Mouse (Mus musculus) hindbrain, embryonic 16.5 days (tissue): Measurements from ENCODE around the gene Tfap2d. TPM values are rescaled to one million over a fixed set of nuclear protein-coding genes. Genes with fewer than 3 reads are reported as not detected.
A peak's percentile ranks its signal among the peaks of the same experiment; 100 is the strongest.

ENCODE experiments used
- ATAC-seq: fragments of 200-750 bp; cut with Nextera tagmentation; 2 replicates; pipeline ENCODE4 v1.8.0; 2017; ENCODE audit warnings: moderate TSS enrichment, moderate library complexity
- H3K27ac ChIP-seq: fragments of 300-500 bp; sonication (generic); 2 replicates; pipeline ENCODE4 v1.5.1; 2014; ENCODE audit warnings: low read depth, mild to moderate bottlenecking, control low read depth, low read length, moderate library complexity
- H3K27me3 ChIP-seq: fragments of 300-500 bp; sonication (generic); replicated peaks from 2 replicates; pipeline ENCODE4 v1.6.1; 2014; ENCODE audit warnings: low read length; ENCODE audit not compliant: control insufficient read depth, insufficient read depth
- H3K36me3 ChIP-seq: fragments of 300-500 bp; sonication (generic); 2 replicates; pipeline ENCODE4 v1.6.1; 2014; ENCODE audit warnings: mild to moderate bottlenecking, low read length, moderate library complexity, mixed read lengths; ENCODE audit not compliant: control insufficient read depth, insufficient read depth
- H3K4me1 ChIP-seq: fragments of 300-500 bp; sonication (generic); 2 replicates; pipeline ENCODE4 v1.6.1; 2014; ENCODE audit warnings: low read depth, low read length; ENCODE audit not compliant: control insufficient read depth, insufficient read depth
- H3K4me2 ChIP-seq: fragments of 300-500 bp; sonication (generic); 2 replicates; pipeline ENCODE4 v1.6.1; 2014; ENCODE audit warnings: mild to moderate bottlenecking, low read length, control low read depth, moderate library complexity
- H3K4me3 ChIP-seq: fragments of 300-500 bp; sonication (generic); 2 replicates; pipeline ENCODE4 v1.5.1; 2014; ENCODE audit warnings: mild to moderate bottlenecking, low read length, control low read depth, moderate library complexity
- H3K9ac ChIP-seq: fragments of 300-500 bp; sonication (generic); 2 replicates; pipeline ENCODE4 v1.6.1; 2014; ENCODE audit warnings: low read depth, mild to moderate bottlenecking, control low read depth, low read length, moderate library complexity
- H3K9me3 ChIP-seq: fragments of 300-500 bp; sonication (generic); 2 replicates; pipeline ENCODE4 v1.6.1; 2014; ENCODE audit warnings: mild to moderate bottlenecking, low read length, moderate library complexity; ENCODE audit not compliant: control insufficient read depth
- WGBS: fragments of 180-500 bp; shearing (Covaris S2); extraction: QIAGEN DNeasy Blood & Tissue Kit; methylation state at CpG from one replicate; pipeline ENCODE4 v1.1.7; 2014; 5-methylcytosine and 5-hydroxymethylcytosine counted together
- polyA plus RNA-seq: library from polyadenylated mRNA; unstranded; fragments of >200 nt; fragmentation: Nextera tagmentation; extraction: Ambion mirVana; gene quantifications from 2 replicates; pipeline ENCODE4 v1.2.1, GENCODE M21; 2015

The Tfap2d gene
- polyA plus RNA-seq, 1 experiment from 2014 or later: 1.1 TPM

DNA sequence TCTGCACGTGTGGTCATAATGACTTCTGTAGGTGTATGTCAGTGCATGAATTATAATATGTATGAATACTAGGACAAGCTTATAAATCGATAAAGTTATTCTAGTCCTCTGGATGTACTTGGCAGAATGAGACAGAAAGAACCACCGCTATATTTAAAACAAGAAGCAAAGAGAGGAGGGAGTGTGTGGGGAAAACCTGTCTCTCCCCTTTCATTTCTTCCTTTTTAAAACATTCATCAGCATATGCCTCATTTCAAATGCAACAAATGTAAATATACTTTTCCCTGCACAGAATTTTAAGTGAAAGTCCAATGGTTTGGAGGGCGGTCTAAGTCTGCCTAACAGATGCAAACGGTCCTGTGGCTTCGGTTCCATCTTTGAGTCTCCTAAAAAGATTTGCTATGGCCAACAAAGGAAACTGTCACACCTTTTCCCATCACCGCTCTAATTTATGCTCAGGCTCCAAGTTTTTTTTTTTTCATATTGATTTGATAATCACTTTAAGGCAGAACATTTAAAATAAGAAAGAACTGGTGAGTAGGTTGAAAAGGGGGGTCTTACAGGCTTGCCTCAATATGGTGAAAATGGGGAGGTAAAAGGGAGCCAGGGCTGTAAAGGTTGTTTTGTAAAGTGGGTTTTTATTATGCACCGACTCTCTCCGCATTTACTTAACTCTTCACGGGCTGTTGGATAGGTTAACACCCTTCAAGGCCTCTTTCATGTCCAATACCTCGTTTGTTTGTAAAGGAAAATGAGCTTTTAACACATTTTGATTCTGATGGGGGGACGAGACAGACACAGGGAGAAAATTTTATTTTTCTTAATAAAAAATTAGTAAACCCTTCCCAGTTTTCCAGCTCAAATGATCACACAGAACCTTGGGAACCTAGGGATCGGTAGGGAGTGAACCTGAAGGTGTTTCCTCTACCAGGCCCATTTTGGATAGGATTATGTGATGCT lies 4.3 kb downstream of the Tfap2d start:
- no peak for ATAC-seq

GRCm38 (mm10) chr1:19107801-19108200 lies 5.0 kb downstream of the Tfap2d start:
- ATAC-seq: no peak
- Histone ChIP-seq H3K27me3 (peaks cover 66% of the 10 kb centered on the region), H3K4me1 (no peaks in the 10 kb centered on the region), H3K4me2 (no peak overlapping the region), H3K4me3 (no peak overlapping the region), H3K27ac (no peak overlapping the region), H3K9me3 (no peaks in the 10 kb centered on the region), H3K36me3 (no peaks in the 10 kb centered on the region), H3K9ac (no peak overlapping the region)
- 2% methylated on average over 3 of the region's 3 CpGs for WGBS

More for the DNA sequence above, 4.3 kb downstream of the Tfap2d start:
- Histone ChIP-seq H3K4me3 (no peak overlapping the region), H3K4me1 (no peaks in the 10 kb centered on the region), H3K27me3 (peaks cover 59% of the 10 kb centered on the region), H3K36me3 (no peaks in the 10 kb centered on the region), H3K27ac (no peak overlapping the region), H3K9me3 (no peaks in the 10 kb centered on the region), H3K9ac (no peak overlapping the region), H3K4me2 (no peak overlapping the region)
- 1% methylated on average over 13 of the region's 13 CpGs for WGBS

DNA sequence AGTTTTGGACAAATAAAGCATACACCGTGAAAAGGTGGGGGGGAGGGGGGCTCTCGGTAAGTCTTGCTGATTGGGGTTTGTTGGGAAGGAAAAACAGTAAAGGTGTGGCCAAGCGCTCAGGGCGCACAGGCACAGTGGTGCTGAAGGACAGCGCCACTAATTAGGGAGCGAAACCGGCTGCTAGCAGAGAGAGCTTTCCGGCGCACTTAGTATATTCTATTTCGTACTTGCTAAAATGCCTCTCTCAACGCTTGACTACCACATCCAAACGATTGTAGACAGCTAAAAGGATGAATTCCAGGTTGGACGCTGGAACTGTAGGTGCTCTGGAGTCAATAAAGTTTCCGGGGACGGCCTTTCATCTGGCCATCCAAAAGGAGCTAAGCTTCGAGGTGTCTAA lies 6.9 kb downstream of the Tfap2d start:
- Histone ChIP-seq H3K27me3 (peaks cover 62% of the 10 kb centered on the region), H3K36me3 (no peaks in the 10 kb centered on the region), H3K4me1 (no peaks in the 10 kb centered on the region), H3K27ac (no peak overlapping the region), H3K9me3 (no peaks in the 10 kb centered on the region), H3K4me3 (no peak overlapping the region), H3K4me2 (no peak overlapping the region), H3K9ac (no peak overlapping the region)
- ATAC-seq: no peak
- 0% methylated on average over 16 of the region's 16 CpGs for WGBS

GRCm38 (mm10) chr1:19110211-19110610 lies 7.4 kb downstream of the Tfap2d start:
- peaks cover 62% of the 10 kb centered on the region for H3K27me3 ChIP-seq
- WGBS: under 1% methylated on average over 5 of the region's 5 CpGs
- no peak for ATAC-seq
- no peak overlapping the region for H3K27ac ChIP-seq
- H3K36me3 ChIP-seq: no peaks in the 10 kb centered on the region
- H3K4me2 ChIP-seq: no peak overlapping the region
- H3K4me3 ChIP-seq: no peak overlapping the region
- no peaks in the 10 kb centered on the region for H3K4me1 ChIP-seq
- no peaks in the 10 kb centered on the region for H3K9me3 ChIP-seq
- no peak overlapping the region for H3K9ac ChIP-seq

DNA sequence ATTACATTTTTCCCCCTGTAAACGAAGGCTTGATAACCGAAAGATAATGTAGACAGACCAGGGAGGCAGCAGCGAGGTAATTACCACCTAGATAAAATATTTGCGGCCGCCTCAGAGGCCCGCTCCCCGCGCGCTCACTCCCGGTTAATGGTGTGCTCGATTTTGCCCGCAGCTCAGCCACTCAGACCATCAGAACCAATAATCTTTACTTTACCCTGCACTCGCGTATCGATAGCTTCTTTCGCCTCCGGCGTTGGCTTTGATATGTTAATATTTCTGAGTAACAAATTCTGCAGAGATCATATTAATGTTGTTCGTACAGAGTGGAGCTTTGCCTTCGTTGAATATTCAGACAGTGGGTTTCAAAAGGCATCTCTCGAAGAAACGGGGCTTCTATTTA lies 8.2 kb downstream of the Tfap2d start:
- no peak overlapping the region for H3K4me3 ChIP-seq
- no peaks in the 10 kb centered on the region for H3K36me3 ChIP-seq
- no peak overlapping the region for H3K4me2 ChIP-seq
- ATAC-seq: no peak
- H3K27me3 ChIP-seq: peaks cover 59% of the 10 kb centered on the region
- no peaks in the 10 kb centered on the region for H3K4me1 ChIP-seq
- WGBS: under 1% methylated on average over 22 of the region's 22 CpGs
- no peak overlapping the region for H3K27ac ChIP-seq
- H3K9me3 ChIP-seq: no peaks in the 10 kb centered on the region
- H3K9ac ChIP-seq: no peak overlapping the region

DNA sequence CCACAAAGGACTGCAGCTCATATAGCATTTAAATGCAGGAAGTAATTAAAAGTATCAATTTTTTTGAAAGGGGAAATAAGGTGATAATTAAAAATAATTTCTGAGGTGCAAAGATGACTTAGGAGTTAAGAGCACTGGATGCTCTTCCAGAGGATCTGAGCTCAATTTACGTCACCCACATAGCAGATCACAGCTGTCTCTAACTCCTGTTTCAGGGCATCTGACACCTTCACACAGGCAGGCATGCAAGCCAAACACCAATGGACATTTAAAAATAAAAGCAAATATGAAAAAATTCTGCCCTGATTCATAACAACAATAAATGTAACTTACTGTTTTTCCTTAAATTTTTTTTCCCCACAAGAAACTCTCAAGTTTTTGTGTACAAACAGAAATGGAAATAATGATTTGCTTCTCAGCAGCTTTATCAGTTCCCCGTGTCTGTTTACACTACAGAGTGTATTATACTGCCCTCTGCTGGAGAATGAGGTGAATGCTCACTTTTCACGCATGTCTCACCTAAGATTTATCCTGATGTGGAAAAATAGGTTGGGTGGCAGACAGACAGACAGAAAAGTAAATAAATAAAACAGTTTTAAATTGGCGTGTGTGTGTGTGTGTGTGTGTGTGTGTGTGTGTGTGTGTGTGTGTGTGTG lies 76.0 kb downstream of the Tfap2d start:
- Histone ChIP-seq H3K27me3 (no peaks in the 10 kb centered on the region), H3K27ac (no peak overlapping the region), H3K4me3 (no peak overlapping the region), H3K36me3 (no peaks in the 10 kb centered on the region), H3K4me2 (no peak overlapping the region), H3K9me3 (no peaks in the 10 kb centered on the region), H3K4me1 (no peaks in the 10 kb centered on the region), H3K9ac (no peak overlapping the region)
- 8% methylated on average over 4 of the region's 4 CpGs for WGBS
- ATAC-seq: no peak

- peaks cover 4% of the 10 kb centered on the region; the same call in 1 of the 2 replicates for H3K4me1 ChIP-seq
- H3K4me2 ChIP-seq: peak overlapping the region; percentile 70
- no peak overlapping the region for H3K27ac ChIP-seq
- H3K9ac ChIP-seq: no peak overlapping the region
- H3K27me3 ChIP-seq: peaks cover 11% of the 10 kb centered on the region
- no peaks in the 10 kb centered on the region for H3K9me3 ChIP-seq
- H3K4me3 ChIP-seq: peak overlapping the region; percentile 37
- H3K36me3 ChIP-seq: no peaks in the 10 kb centered on the region
- peak; percentile 76 for ATAC-seq
- WGBS: 3% methylated on average over 12 of the region's 12 CpGs
Measured at GRCm38 (mm10) chr1:19205649-19206048, 102.8 kb downstream of the Tfap2d start.

- Histone ChIP-seq H3K4me3 (no peak overlapping the region), H3K27ac (no peak overlapping the region), H3K4me1 (peaks cover 4% of the 10 kb centered on the region; the same call in 1 of the 2 replicates), H3K9ac (no peak overlapping the region), H3K9me3 (no peaks in the 10 kb centered on the region), H3K27me3 (peaks cover 15% of the 10 kb centered on the region), H3K4me2 (peak overlapping the region; percentile 70; the same call in 1 of the 2 replicates), H3K36me3 (no peaks in the 10 kb centered on the region)
- under 1% methylated on average over 7 of the region's 7 CpGs for WGBS
- peak; percentile 35; the same call in 1 of the 2 replicates for ATAC-seq
Measured at GRCm38 (mm10) chr1:19206194-19206593, 103.4 kb downstream of the Tfap2d start.

DNA sequence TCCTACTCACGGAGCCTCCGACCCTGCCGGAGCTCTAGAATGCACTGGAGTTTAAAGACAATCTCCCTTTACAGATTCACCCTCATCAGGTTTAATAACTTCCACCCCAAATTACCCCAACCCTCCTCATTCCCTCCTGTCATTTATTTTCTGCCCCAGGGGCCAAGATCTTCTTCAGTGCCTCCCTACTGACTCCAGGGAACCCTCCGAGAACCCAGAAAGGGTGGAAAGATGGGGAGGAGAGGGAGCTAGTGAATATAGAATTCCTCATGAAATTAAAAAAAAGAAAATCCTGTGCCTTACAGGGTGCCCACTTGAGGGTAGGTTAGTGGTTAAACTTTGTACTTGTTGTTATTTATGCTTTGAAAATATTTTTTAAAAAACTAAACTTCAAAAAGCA lies 104.8 kb downstream of the Tfap2d start:
- H3K27ac ChIP-seq: no peak overlapping the region

More for the DNA sequence above, 104.8 kb downstream of the Tfap2d start:
- 8% methylated on average over 4 of the region's 4 CpGs for WGBS
- H3K27me3 ChIP-seq: peaks cover 24% of the 10 kb centered on the region
- peaks cover 4% of the 10 kb centered on the region; the same call in 1 of the 2 replicates for H3K4me1 ChIP-seq
- H3K9ac ChIP-seq: no peak overlapping the region
- no peak overlapping the region for H3K4me2 ChIP-seq
- H3K36me3 ChIP-seq: no peaks in the 10 kb centered on the region
- H3K4me3 ChIP-seq: no peak overlapping the region
- no peak for ATAC-seq
- no peaks in the 10 kb centered on the region for H3K9me3 ChIP-seq
